Mouse (Mus musculus): ENCODE measurements around the gene Zfp513. TPM values are rescaled to one million over a fixed set of nuclear protein-coding genes. Genes with fewer than 3 reads are reported as not detected.
A peak's percentile ranks its signal among the peaks of the same experiment; 100 is the strongest.

Gene Zfp513
- polyA plus RNA-seq, 1 experiment from 2014 or later = 5.1 TPM

DNA sequence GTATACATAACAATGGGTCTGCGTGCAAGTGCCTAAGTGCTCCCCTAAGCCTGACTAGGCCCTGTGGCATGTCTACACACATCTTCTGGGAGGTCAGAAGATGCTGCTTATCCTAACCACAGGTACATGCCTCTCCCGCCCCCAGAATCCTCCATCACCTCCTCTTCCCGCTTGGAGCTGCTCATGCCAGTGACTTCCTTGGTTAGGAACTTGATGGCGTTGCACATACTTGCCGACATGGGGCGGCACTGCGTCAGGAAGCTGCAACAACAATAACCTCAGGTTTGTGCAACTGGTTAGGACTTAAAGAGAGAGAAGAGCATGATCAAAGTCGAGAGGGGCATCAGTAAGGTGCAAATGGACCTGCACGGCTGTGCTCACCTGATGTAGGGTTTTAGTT is 11.9 kb downstream of the Zfp513 start:
- H3K27me3 ChIP-seq (replicated peaks; ENCODE audit: control insufficient read depth, insufficient read depth, low read length) = no peaks in the 10 kb centered on the region
- peaks cover 15% of the 10 kb centered on the region for H3K4me1 ChIP-seq (replicated peaks; ENCODE audit: control insufficient read depth, insufficient read depth, low read length)
- no peak overlapping the region for H3K9ac ChIP-seq (ENCODE audit: low read length)
- no peak overlapping the region for H3K4me2 ChIP-seq (ENCODE audit: low read length)
- H3K27ac ChIP-seq (ENCODE audit: low read depth) = no peak overlapping the region
- ATAC-seq (replicated peaks; ENCODE audit: low FRiP score, low TSS enrichment, low read depth) = no peak
- no peak for DNase-seq (ENCODE audit: low spot score)
- peaks cover 50% of the 10 kb centered on the region for H3K36me3 ChIP-seq (ENCODE audit: control insufficient read depth, insufficient read depth, low read length)
- no peaks in the 10 kb centered on the region for H3K9me3 ChIP-seq (ENCODE audit: control insufficient read depth, low read length)
- WGBS = 92% methylated on average over 9 of the region's 9 CpGs
- no peak overlapping the region for H3K4me3 ChIP-seq (ENCODE audit: low read depth, low read length)

- no peak overlapping the region for H3K4me2 ChIP-seq (ENCODE audit: low read length)
- DNase-seq (ENCODE audit: low spot score) (peak; percentile 18), ATAC-seq (replicated peaks; ENCODE audit: low FRiP score, low TSS enrichment, low read depth) (no peak)
- WGBS = 73% methylated on average over 4 of the region's 4 CpGs
- H3K9ac ChIP-seq (ENCODE audit: low read length) = no peak overlapping the region
- peaks cover 43% of the 10 kb centered on the region for H3K36me3 ChIP-seq (ENCODE audit: control insufficient read depth, insufficient read depth, low read length)
- no peak overlapping the region for H3K27ac ChIP-seq (ENCODE audit: low read depth)
- no peaks in the 10 kb centered on the region for H3K9me3 ChIP-seq (ENCODE audit: control insufficient read depth, low read length)
- peaks cover 8% of the 10 kb centered on the region for H3K4me1 ChIP-seq (replicated peaks; ENCODE audit: control insufficient read depth, insufficient read depth, low read length)
- H3K27me3 ChIP-seq (replicated peaks; ENCODE audit: control insufficient read depth, insufficient read depth, low read length) = no peaks in the 10 kb centered on the region
- no peak overlapping the region for H3K4me3 ChIP-seq (ENCODE audit: low read depth, low read length)
Measured at GRCm38 (mm10) chr5:31188223-31188840, 13.8 kb downstream of the Zfp513 start.

- H3K27me3 ChIP-seq (replicated peaks; ENCODE audit: control insufficient read depth, insufficient read depth, low read length) = no peaks in the 10 kb centered on the region
- H3K4me1 ChIP-seq (replicated peaks; ENCODE audit: control insufficient read depth, insufficient read depth, low read length) = peaks cover 3% of the 10 kb centered on the region; the same call in 1 of the 2 replicates
- no peak overlapping the region for H3K27ac ChIP-seq (ENCODE audit: low read depth)
- WGBS = 60% methylated on average over 4 of the region's 4 CpGs
- no peak overlapping the region for H3K4me2 ChIP-seq (ENCODE audit: low read length)
- ATAC-seq (replicated peaks; ENCODE audit: low FRiP score, low TSS enrichment, low read depth) (no peak), DNase-seq (ENCODE audit: low spot score) (no peak)
- H3K36me3 ChIP-seq (ENCODE audit: control insufficient read depth, insufficient read depth, low read length) = peaks cover 19% of the 10 kb centered on the region
- H3K9ac ChIP-seq (ENCODE audit: low read length) = no peak overlapping the region
- no peaks in the 10 kb centered on the region for H3K9me3 ChIP-seq (ENCODE audit: control insufficient read depth, low read length)
- H3K4me3 ChIP-seq (ENCODE audit: low read depth, low read length) = no peak overlapping the region
Measured at GRCm38 (mm10) chr5:31183678-31184077, 18.4 kb downstream of the Zfp513 start.

GRCm38 (mm10) chr5:31181183-31181770 is 20.8 kb downstream of the Zfp513 start:
- ATAC-seq (replicated peaks; ENCODE audit: low FRiP score, low TSS enrichment, low read depth) = no peak
- H3K27me3 ChIP-seq (replicated peaks; ENCODE audit: control insufficient read depth, insufficient read depth, low read length) = no peaks in the 10 kb centered on the region
- no peak overlapping the region for H3K4me3 ChIP-seq (ENCODE audit: low read depth, low read length)
- H3K4me2 ChIP-seq (ENCODE audit: low read length) = peak overlapping the region; percentile 92
- H3K9me3 ChIP-seq (ENCODE audit: control insufficient read depth, low read length) = no peaks in the 10 kb centered on the region
- peaks cover 4% of the 10 kb centered on the region; the same call in 1 of the 2 replicates for H3K4me1 ChIP-seq (replicated peaks; ENCODE audit: control insufficient read depth, insufficient read depth, low read length)
- peak; percentile 41 for DNase-seq (ENCODE audit: low spot score)
- no peak overlapping the region for H3K9ac ChIP-seq (ENCODE audit: low read length)
- H3K36me3 ChIP-seq (ENCODE audit: control insufficient read depth, insufficient read depth, low read length) = no peaks in the 10 kb centered on the region
- WGBS = 87% methylated on average over 9 of the region's 9 CpGs
- H3K27ac ChIP-seq (ENCODE audit: low read depth) = no peak overlapping the region

GRCm38 (mm10) chr5:31179766-31180630 is 22.1 kb downstream of the Zfp513 start, which contains the start of the genes Gm29609 and Gtf3c2:
TSS of gene Gm29609 (minus strand) at chr5:31179911.
TSS of gene Gtf3c2 (minus strand) at chr5:31180144.
- peak; percentile 97 for ATAC-seq (replicated peaks; ENCODE audit: low FRiP score, low TSS enrichment, low read depth)
- WGBS = under 1% methylated on average over 59 of the region's 59 CpGs
- H3K4me1 ChIP-seq (replicated peaks; ENCODE audit: control insufficient read depth, insufficient read depth, low read length) = peaks cover 4% of the 10 kb centered on the region; the same call in 1 of the 2 replicates
- H3K9ac ChIP-seq (ENCODE audit: low read length) = peak within 1 kb of the TSS; percentile 65
- peak; percentile 97 for DNase-seq (ENCODE audit: low spot score)
- peak within 1 kb of the TSS; percentile 92 for H3K4me2 ChIP-seq (ENCODE audit: low read length)
- peak within 1 kb of the TSS; percentile 98 for H3K27ac ChIP-seq (ENCODE audit: low read depth)
- H3K36me3 ChIP-seq (ENCODE audit: control insufficient read depth, insufficient read depth, low read length) = 0 out of 2 replicates have a peak, but pooled peaks cover 3% of the 10 kb centered on the region
- H3K27me3 ChIP-seq (replicated peaks; ENCODE audit: control insufficient read depth, insufficient read depth, low read length) = no peaks in the 10 kb centered on the region
- H3K9me3 ChIP-seq (ENCODE audit: control insufficient read depth, low read length) = no peaks in the 10 kb centered on the region
- H3K4me3 ChIP-seq (ENCODE audit: low read depth, low read length) = peak within 1 kb of the TSS; percentile 100

- H3K4me1 ChIP-seq (replicated peaks; ENCODE audit: control insufficient read depth, insufficient read depth, low read length) = peaks cover 4% of the 10 kb centered on the region; the same call in 1 of the 2 replicates
- no peak for DNase-seq (ENCODE audit: low spot score)
- no peaks in the 10 kb centered on the region for H3K27me3 ChIP-seq (replicated peaks; ENCODE audit: control insufficient read depth, insufficient read depth, low read length)
- peak overlapping the region; percentile 92 for H3K4me2 ChIP-seq (ENCODE audit: low read length)
- H3K9ac ChIP-seq (ENCODE audit: low read length) = peak overlapping the region; percentile 65
- under 1% methylated on average over 25 of the region's 25 CpGs for WGBS
- peak overlapping the region; percentile 98 for H3K27ac ChIP-seq (ENCODE audit: low read depth)
- peaks cover 3% of the 10 kb centered on the region; the same call in 1 of the 2 replicates for H3K36me3 ChIP-seq (ENCODE audit: control insufficient read depth, insufficient read depth, low read length)
- H3K9me3 ChIP-seq (ENCODE audit: control insufficient read depth, low read length) = no peaks in the 10 kb centered on the region
- peak; percentile 41; the same call in 1 of the 2 replicates for ATAC-seq (replicated peaks; ENCODE audit: low FRiP score, low TSS enrichment, low read depth)
- H3K4me3 ChIP-seq (ENCODE audit: low read depth, low read length) = peak overlapping the region; percentile 100
Measured at GRCm38 (mm10) chr5:31179301-31179765, 22.8 kb downstream of the Zfp513 start.

GRCm38 (mm10) chr5:31168630-31169029 is 33.5 kb downstream of the Zfp513 start:
- DNase-seq (ENCODE audit: low spot score) (no peak), ATAC-seq (replicated peaks; ENCODE audit: low FRiP score, low TSS enrichment, low read depth) (no peak)
- Histone ChIP-seq H3K9ac (ENCODE audit: low read length) (no peak overlapping the region), H3K27ac (ENCODE audit: low read depth) (no peak overlapping the region), H3K9me3 (ENCODE audit: control insufficient read depth, low read length) (no peaks in the 10 kb centered on the region), H3K4me1 (replicated peaks; ENCODE audit: control insufficient read depth, insufficient read depth, low read length) (no peaks in the 10 kb centered on the region), H3K36me3 (ENCODE audit: control insufficient read depth, insufficient read depth, low read length) (peaks cover 93% of the 10 kb centered on the region), H3K4me3 (ENCODE audit: low read depth, low read length) (no peak overlapping the region), H3K27me3 (replicated peaks; ENCODE audit: control insufficient read depth, insufficient read depth, low read length) (no peaks in the 10 kb centered on the region), H3K4me2 (ENCODE audit: low read length) (no peak overlapping the region)
- WGBS = 93% methylated on average over 4 of the region's 4 CpGs

GRCm38 (mm10) chr5:31164878-31165277 is 37.2 kb downstream of the Zfp513 start:
- Histone ChIP-seq H3K4me3 (ENCODE audit: low read depth, low read length) (no peak overlapping the region), H3K36me3 (ENCODE audit: control insufficient read depth, insufficient read depth, low read length) (peaks cover 89% of the 10 kb centered on the region), H3K27ac (ENCODE audit: low read depth) (no peak overlapping the region)

More at GRCm38 (mm10) chr5:31164878-31165277, 37.2 kb downstream of the Zfp513 start:
- WGBS = 89% methylated on average over 1 of the region's 1 CpGs
- DNase-seq (ENCODE audit: low spot score) (no peak), ATAC-seq (replicated peaks; ENCODE audit: low FRiP score, low TSS enrichment, low read depth) (no peak)
- Histone ChIP-seq H3K9ac (ENCODE audit: low read length) (no peak overlapping the region), H3K9me3 (ENCODE audit: control insufficient read depth, low read length) (no peaks in the 10 kb centered on the region), H3K27me3 (replicated peaks; ENCODE audit: control insufficient read depth, insufficient read depth, low read length) (no peaks in the 10 kb centered on the region), H3K4me2 (ENCODE audit: low read length) (no peak overlapping the region), H3K4me1 (replicated peaks; ENCODE audit: control insufficient read depth, insufficient read depth, low read length) (no peaks in the 10 kb centered on the region)
